Mouse (Mus musculus) myocyte (in vitro differentiated cells): ENCODE results near the gene Fam169a.

Experiments used
- MAX ChIP-seq: IDR thresholded peaks from one replicate; pipeline ENCODE4 v1.6.1; 2011; ENCODE audit warnings: low read depth, mild to moderate bottlenecking, control low read depth
- MYOD1 ChIP-seq, 3 experiments: IDR thresholded peaks; one replicate each; pipeline ENCODE4 v1.6.1; 2011; ENCODE audit warnings: control low read depth in 2 of 3, low read depth in 2 of 3, mild to moderate bottlenecking in 2 of 3, moderate library complexity in 1 of 3; ENCODE audit not compliant: insufficient read length in 2 of 3, control insufficient read depth in 1 of 3
- POLR2A ChIP-seq: IDR thresholded peaks from one replicate; pipeline ENCODE4 v1.6.1; 2011; ENCODE audit warnings: low read depth, mild to moderate bottlenecking, control low read depth, moderate library complexity; ENCODE audit not compliant: insufficient read length
- REST ChIP-seq: IDR thresholded peaks from one replicate; pipeline ENCODE4 v1.6.1; 2011; ENCODE audit warnings: mild to moderate bottlenecking, control low read depth, moderate library complexity; ENCODE audit not compliant: insufficient read depth, insufficient read length
- TCF12 ChIP-seq: IDR thresholded peaks from one replicate; pipeline ENCODE4 v1.6.1; 2011; ENCODE audit warnings: mild to moderate bottlenecking, control low read depth; ENCODE audit not compliant: poor library complexity, insufficient read depth, severe bottlenecking
- TCF3 ChIP-seq: IDR thresholded peaks from one replicate; pipeline ENCODE4 v1.6.1; 2011; ENCODE audit warnings: low read depth, control low read depth; ENCODE audit not compliant: insufficient read length
- USF1 ChIP-seq: IDR thresholded peaks from one replicate; pipeline ENCODE4 v1.6.1; 2011; ENCODE audit warnings: low read depth, mild to moderate bottlenecking, control low read depth, moderate library complexity

DNA sequence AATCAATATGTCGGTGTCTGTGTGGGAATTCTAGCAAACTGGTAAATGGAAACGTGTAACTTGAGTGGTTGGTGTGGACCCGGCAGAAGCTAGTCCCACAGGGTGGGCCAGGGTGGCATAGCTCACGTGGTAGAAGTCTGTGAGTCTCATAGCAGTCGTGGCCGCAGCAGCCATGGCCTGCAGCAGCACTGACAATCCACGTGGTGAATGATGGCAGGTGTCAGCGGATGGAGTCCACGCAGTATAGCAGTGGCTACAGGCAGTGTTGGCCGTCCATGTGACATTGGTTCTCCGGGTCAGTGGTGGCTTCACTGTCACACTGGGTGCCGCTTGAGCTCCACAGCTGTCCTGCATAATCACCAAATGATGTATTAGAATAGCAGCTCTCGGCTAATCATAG lies 37.0 kb upstream of the Fam169a start:
- TF ChIP-seq USF1 (no peak), TCF12 (no peak), POLR2A (no peak), MYOD1 (IDR thresholded peaks at IDR 0.05; ENCODE audit: control insufficient read depth in 1 of 3, insufficient read length in 2 of 3, low read depth in 2 of 3) (peak in 1 of 3 experiments; percentile 3), REST (no peak), MAX (no peak), TCF3 (no peak)
